Mouse (Mus musculus) midbrain, embryonic 16.5 days (tissue): Measurements from ENCODE around the gene Cryab. TPM values are rescaled to one million over a fixed set of nuclear protein-coding genes. Genes with fewer than 3 reads are reported as not detected.

Experiments used
- ATAC-seq: fragments of 200-750 bp; cut with Nextera tagmentation; 2 replicates; pipeline ENCODE4 v1.8.0; 2017; ENCODE audit warnings: moderate TSS enrichment
- H3K27ac ChIP-seq: fragments of 300-500 bp; sonication (generic); 2 replicates; pipeline ENCODE4 v1.5.1; 2014; ENCODE audit warnings: mild to moderate bottlenecking, low read length, mixed read lengths
- H3K27me3 ChIP-seq: fragments of 300-500 bp; sonication (generic); 2 replicates; pipeline ENCODE4 v1.6.1; 2014; ENCODE audit warnings: low read depth, low read length, mixed read lengths; ENCODE audit not compliant: control insufficient read depth, insufficient read depth
- H3K36me3 ChIP-seq: fragments of 300-500 bp; sonication (generic); 2 replicates; pipeline ENCODE4 v1.6.1; 2014; ENCODE audit warnings: mild to moderate bottlenecking, low read length, moderate library complexity, mixed read lengths; ENCODE audit not compliant: control insufficient read depth, insufficient read depth
- H3K4me1 ChIP-seq: fragments of 300-500 bp; sonication (generic); 2 replicates; pipeline ENCODE4 v1.6.1; 2014; ENCODE audit warnings: mild to moderate bottlenecking, low read length, mixed read lengths; ENCODE audit not compliant: control insufficient read depth, insufficient read depth
- H3K4me2 ChIP-seq: fragments of 300-500 bp; sonication (generic); 2 replicates; pipeline ENCODE4 v1.6.1; 2014; ENCODE audit warnings: mild to moderate bottlenecking, low read length, mixed read lengths
- H3K4me3 ChIP-seq: fragments of 300-500 bp; sonication (generic); 2 replicates; pipeline ENCODE4 v1.5.1; 2014; ENCODE audit warnings: low read depth, mild to moderate bottlenecking, low read length, moderate library complexity, mixed read lengths
- H3K9ac ChIP-seq: fragments of 300-500 bp; sonication (generic); 2 replicates; pipeline ENCODE4 v1.6.1; 2014; ENCODE audit warnings: low read depth, low read length, mixed read lengths
- H3K9me3 ChIP-seq: fragments of 300-500 bp; sonication (generic); replicated peaks from 2 replicates; pipeline ENCODE4 v1.6.1; 2014; ENCODE audit warnings: mild to moderate bottlenecking, low read length, mixed read lengths; ENCODE audit not compliant: control insufficient read depth, poor library complexity, severe bottlenecking
- WGBS: fragments of 180-500 bp; shearing (Covaris S2); extraction: QIAGEN DNeasy Blood & Tissue Kit; methylation state at CpG from one replicate; pipeline ENCODE4 v1.1.7; 2014; 5-methylcytosine and 5-hydroxymethylcytosine counted together
- polyA plus RNA-seq: library from polyadenylated mRNA; unstranded; fragments of >200 nt; fragmentation: Nextera tagmentation; extraction: Ambion mirVana; gene quantifications from 2 replicates; pipeline ENCODE4 v1.2.1, GENCODE M21; 2015

Cryab gene
- polyA plus RNA-seq = 8.1 and 9.1 TPM in 2 replicates

GRCm38 (mm10) chr9:50751323-50751722, at the start of gene Cryab:
Gene Cryab, plus strand, starts transcription at chr9:50751325.
- no peak for ATAC-seq
- WGBS = 75% methylated on average over 22 of the region's 22 CpGs
- H3K4me1 ChIP-seq = peaks cover 2% of the 10 kb centered on the region; the same call in 1 of the 2 replicates
- no peak within 1 kb of the TSS for H3K4me3 ChIP-seq
- no peak within 1 kb of the TSS for H3K27ac ChIP-seq
- H3K9me3 ChIP-seq = no peaks in the 10 kb centered on the region
- peaks cover 5% of the 10 kb centered on the region for H3K27me3 ChIP-seq
- H3K9ac ChIP-seq = no peak within 1 kb of the TSS
- H3K4me2 ChIP-seq = no peak within 1 kb of the TSS
- H3K36me3 ChIP-seq = no peaks in the 10 kb centered on the region

GRCm38 (mm10) chr9:50704907-50705306, 46.2 kb upstream of the Cryab start:
- H3K4me2 ChIP-seq = no peak overlapping the region
- no peak overlapping the region for H3K4me3 ChIP-seq
- peaks cover 4% of the 10 kb centered on the region; the same call in 1 of the 2 replicates for H3K36me3 ChIP-seq
- no peak for ATAC-seq
- H3K27ac ChIP-seq = no peak overlapping the region
- H3K9me3 ChIP-seq = no peaks in the 10 kb centered on the region
- H3K27me3 ChIP-seq = no peaks in the 10 kb centered on the region
- WGBS = 30% methylated on average over 6 of the region's 6 CpGs
- no peak overlapping the region for H3K9ac ChIP-seq
- no peaks in the 10 kb centered on the region for H3K4me1 ChIP-seq

- no peak overlapping the region for H3K4me2 ChIP-seq
- H3K27me3 ChIP-seq = no peaks in the 10 kb centered on the region
- 0 out of 2 replicates have a peak, but pooled peaks cover 4% of the 10 kb centered on the region for H3K36me3 ChIP-seq
- H3K4me1 ChIP-seq = no peaks in the 10 kb centered on the region
- H3K27ac ChIP-seq = no peak overlapping the region
- ATAC-seq = no peak
- H3K9me3 ChIP-seq = no peaks in the 10 kb centered on the region
- H3K4me3 ChIP-seq = no peak overlapping the region
- 19% methylated on average over 2 of the region's 2 CpGs for WGBS
- H3K9ac ChIP-seq = no peak overlapping the region
These were observed 42.0 kb upstream of the Cryab start for GRCm38 (mm10) chr9:50709108-50709507.

- 0 out of 2 replicates have a peak, but pooled peaks cover 4% of the 10 kb centered on the region for H3K36me3 ChIP-seq
- H3K9me3 ChIP-seq = no peaks in the 10 kb centered on the region
- 91% methylated on average over 4 of the region's 4 CpGs for WGBS
- no peak overlapping the region for H3K27ac ChIP-seq
- H3K9ac ChIP-seq = no peak overlapping the region
- no peak overlapping the region for H3K4me3 ChIP-seq
- H3K27me3 ChIP-seq = no peaks in the 10 kb centered on the region
- ATAC-seq = no peak
- H3K4me2 ChIP-seq = no peak overlapping the region
- no peaks in the 10 kb centered on the region for H3K4me1 ChIP-seq
These were observed 39.8 kb upstream of the Cryab start for GRCm38 (mm10) chr9:50711337-50711736.

GRCm38 (mm10) chr9:50714188-50714587, 36.9 kb upstream of the Cryab start:
- H3K9me3 ChIP-seq = no peaks in the 10 kb centered on the region
- H3K36me3 ChIP-seq = 0 out of 2 replicates have a peak, but pooled peaks cover 4% of the 10 kb centered on the region
- no peak overlapping the region for H3K27ac ChIP-seq
- no peak for ATAC-seq
- H3K4me1 ChIP-seq = no peaks in the 10 kb centered on the region
- no peak overlapping the region for H3K4me2 ChIP-seq
- WGBS = 70% methylated on average over 4 of the region's 4 CpGs
- no peak overlapping the region for H3K9ac ChIP-seq
- no peak overlapping the region for H3K4me3 ChIP-seq
- no peaks in the 10 kb centered on the region for H3K27me3 ChIP-seq

- Histone ChIP-seq H3K9ac (no peak overlapping the region), H3K27ac (no peak overlapping the region), H3K9me3 (no peaks in the 10 kb centered on the region), H3K36me3 (peaks cover 2% of the 10 kb centered on the region; the same call in 1 of the 2 replicates), H3K27me3 (no peaks in the 10 kb centered on the region), H3K4me2 (no peak overlapping the region), H3K4me1 (peaks cover 14% of the 10 kb centered on the region), H3K4me3 (no peak overlapping the region)
- no peak for ATAC-seq
- WGBS = 83% methylated on average over 4 of the region's 4 CpGs
These were observed 32.2 kb upstream of the Cryab start for GRCm38 (mm10) chr9:50718878-50719277.

- H3K9ac ChIP-seq = no peak overlapping the region
- no peak overlapping the region for H3K27ac ChIP-seq
- no peak overlapping the region for H3K4me2 ChIP-seq
- ATAC-seq = no peak
- peaks cover 2% of the 10 kb centered on the region; the same call in 1 of the 2 replicates for H3K36me3 ChIP-seq
- H3K27me3 ChIP-seq = no peaks in the 10 kb centered on the region
- 43% methylated on average over 12 of the region's 12 CpGs for WGBS
- H3K4me3 ChIP-seq = no peak overlapping the region
- no peaks in the 10 kb centered on the region for H3K9me3 ChIP-seq
- H3K4me1 ChIP-seq = peaks cover 36% of the 10 kb centered on the region
These were observed 30.1 kb upstream of the Cryab start for GRCm38 (mm10) chr9:50721061-50721460.

- peaks cover 2% of the 10 kb centered on the region; the same call in 1 of the 2 replicates for H3K36me3 ChIP-seq
- H3K4me1 ChIP-seq = peaks cover 47% of the 10 kb centered on the region
- no peaks in the 10 kb centered on the region for H3K9me3 ChIP-seq
- no peak overlapping the region for H3K4me3 ChIP-seq
- H3K4me2 ChIP-seq = no peak overlapping the region
- H3K9ac ChIP-seq = no peak overlapping the region
- ATAC-seq = no peak
- 37% methylated on average over 8 of the region's 8 CpGs for WGBS
- H3K27me3 ChIP-seq = no peaks in the 10 kb centered on the region
- H3K27ac ChIP-seq = no peak overlapping the region
These were observed 28.6 kb upstream of the Cryab start for GRCm38 (mm10) chr9:50722451-50722911.

GRCm38 (mm10) chr9:50723406-50723805, 27.7 kb upstream of the Cryab start:
- no peak overlapping the region for H3K4me3 ChIP-seq

More at GRCm38 (mm10) chr9:50723406-50723805, 27.7 kb upstream of the Cryab start:
- 50% methylated on average over 7 of the region's 7 CpGs for WGBS
- H3K27ac ChIP-seq = peak overlapping the region; percentile 23; the same call in 1 of the 2 replicates
- ATAC-seq = no peak
- H3K4me2 ChIP-seq = peak overlapping the region; percentile 27
- peaks cover 2% of the 10 kb centered on the region; the same call in 1 of the 2 replicates for H3K36me3 ChIP-seq
- H3K4me1 ChIP-seq = peaks cover 47% of the 10 kb centered on the region
- no peaks in the 10 kb centered on the region for H3K9me3 ChIP-seq
- peak overlapping the region; percentile 39; the same call in 1 of the 2 replicates for H3K9ac ChIP-seq
- no peaks in the 10 kb centered on the region for H3K27me3 ChIP-seq
